Mouse (Mus musculus) limb, embryonic 14.5 days (tissue): Measurements from ENCODE around the gene Hlcs. TPM values are rescaled to one million over a fixed set of nuclear protein-coding genes. Genes with fewer than 3 reads are reported as not detected.

Source experiments
- ATAC-seq: fragments of 200-750 bp; cut with Nextera tagmentation; 2 replicates; pipeline ENCODE4 v1.8.0; 2017; ENCODE audit warnings: low read depth, moderate number of reproducible peaks, moderate TSS enrichment; ENCODE audit not compliant: low FRiP score
- DNase-seq: peaks from one replicate; pipeline ENCODE4 v3.0.0-alpha.2; 2015; ENCODE audit warnings: low spot score
- H3K27ac ChIP-seq: fragments of 300-500 bp; sonication (generic); replicated peaks from 2 replicates; pipeline ENCODE4 v1.5.1; 2014; ENCODE audit warnings: low read depth, mild to moderate bottlenecking, low read length, moderate library complexity, mixed read lengths
- H3K27me3 ChIP-seq: fragments of 300-500 bp; sonication (generic); 2 replicates; pipeline ENCODE4 v1.6.1; 2014; ENCODE audit warnings: low read length, mixed read lengths; ENCODE audit not compliant: control insufficient read depth, insufficient read depth
- H3K36me3 ChIP-seq: fragments of 300-500 bp; sonication (generic); 2 replicates; pipeline ENCODE4 v1.6.1; 2014; ENCODE audit warnings: mild to moderate bottlenecking, low read length, moderate library complexity, mixed read lengths; ENCODE audit not compliant: control insufficient read depth, insufficient read depth
- H3K4me1 ChIP-seq: fragments of 300-500 bp; sonication (generic); 2 replicates; pipeline ENCODE4 v1.6.1; 2014; ENCODE audit warnings: antibody characterized with exemption, low read length, mixed read lengths; ENCODE audit not compliant: control insufficient read depth, insufficient read depth
- H3K4me2 ChIP-seq: fragments of 300-500 bp; sonication (generic); replicated peaks from 2 replicates; pipeline ENCODE4 v1.6.1; 2014; ENCODE audit warnings: low read depth, mild to moderate bottlenecking, low read length, moderate library complexity; ENCODE audit not compliant: severe bottlenecking
- H3K4me3 ChIP-seq: fragments of 300-500 bp; sonication (generic); replicated peaks from 2 replicates; pipeline ENCODE4 v1.5.1; 2014; ENCODE audit warnings: low read length
- H3K9ac ChIP-seq: fragments of 300-500 bp; sonication (generic); 2 replicates; pipeline ENCODE4 v1.6.1; 2014; ENCODE audit warnings: mild to moderate bottlenecking, low read depth, low read length, moderate library complexity; ENCODE audit not compliant: severe bottlenecking
- H3K9me3 ChIP-seq: fragments of 300-500 bp; sonication (generic); 2 replicates; pipeline ENCODE4 v1.6.1; 2016; ENCODE audit warnings: low read length; ENCODE audit not compliant: control insufficient read depth
- POLR2A ChIP-seq: fragments of 200-500 bp; IDR thresholded peaks from 2 replicates; pipeline ENCODE4 v1.8.0; 2012; ENCODE audit warnings: inconsistent platforms, mild to moderate bottlenecking, moderate library complexity, borderline replicate concordance; ENCODE audit not compliant: insufficient read depth, insufficient read length; ENCODE audit errors: extremely low read depth
- WGBS: fragments of 180-500 bp; shearing (Covaris S2); extraction: QIAGEN DNeasy Blood & Tissue Kit; methylation state at CpG from one replicate; pipeline ENCODE4 v1.1.7; 2014; 5-methylcytosine and 5-hydroxymethylcytosine counted together
- polyA plus RNA-seq, 2 experiments: library from polyadenylated mRNA; depleted of rRNA in 1 of 2; stranded (reverse) in 1 of 2; unstranded in 1 of 2; fragments of >200 nt; fragmentation: Nextera tagmentation in 1 of 2; extraction: Ambion mirVana in 1 of 2; gene quantifications; 2 replicates each; pipeline versions ENCODE4 v1.2.1 to v1.2.3; 2012 to 2014

The Hlcs gene
- polyA plus RNA-seq, 2 experiments, result 6.3 to 7.1 TPM

DNA sequence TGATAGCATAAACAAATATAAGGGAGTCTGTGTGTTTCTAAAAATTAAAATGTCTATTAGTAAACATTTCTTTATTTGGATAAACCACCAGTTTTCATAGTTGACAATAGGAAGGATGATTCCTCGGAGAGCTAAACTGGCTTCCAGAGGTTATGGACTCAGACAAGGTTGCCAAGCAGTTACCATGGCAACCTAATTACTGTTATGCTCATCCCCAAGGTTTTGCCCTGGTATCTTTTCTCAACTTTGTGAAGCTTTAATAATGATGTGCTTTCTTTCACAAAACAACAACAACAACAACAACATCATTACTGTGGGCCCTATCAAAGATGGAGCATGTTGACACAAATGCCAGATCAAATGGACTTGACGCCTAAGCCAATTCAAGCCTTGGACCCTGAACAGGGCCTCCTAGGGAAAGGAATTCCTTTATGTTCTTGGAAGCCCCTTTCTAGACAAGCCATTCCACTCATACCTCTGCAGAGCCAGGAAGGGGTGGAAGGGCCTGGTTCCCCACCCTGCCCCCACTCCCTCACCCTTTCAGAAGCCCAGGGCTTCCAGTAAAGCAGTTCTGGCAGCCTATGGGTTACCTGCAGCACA lies 185.0 kb downstream of the Hlcs start:
- Histone ChIP-seq H3K27me3 (peaks cover 39% of the 10 kb centered on the region), H3K4me2 (no peak overlapping the region), H3K4me1 (peaks cover 22% of the 10 kb centered on the region), H3K27ac (no peak overlapping the region), H3K9ac (no peak overlapping the region), H3K9me3 (no peaks in the 10 kb centered on the region), H3K4me3 (no peak overlapping the region), H3K36me3 (no peaks in the 10 kb centered on the region)
- WGBS, result 55% methylated on average over 2 of the region's 2 CpGs
- no peak for DNase-seq
- ATAC-seq, result peak; percentile 46; the same call in 1 of the 2 replicates
- no peak for TF ChIP-seq POLR2A

- DNase-seq (no peak), ATAC-seq (no peak)
- TF ChIP-seq POLR2A, result no peak
- Histone ChIP-seq H3K27ac (no peak overlapping the region), H3K9ac (no peak overlapping the region), H3K4me2 (peak overlapping the region; percentile 93; the same call in 1 of the 2 replicates), H3K4me1 (peaks cover 23% of the 10 kb centered on the region), H3K9me3 (no peaks in the 10 kb centered on the region), H3K36me3 (no peaks in the 10 kb centered on the region), H3K27me3 (peaks cover 51% of the 10 kb centered on the region), H3K4me3 (peak overlapping the region; percentile 43; the same call in 1 of the 2 replicates)
- 41% methylated on average over 9 of the region's 9 CpGs for WGBS
Measured at GRCm38 (mm10) chr16:94126200-94126599, 187.2 kb downstream of the Hlcs start.

GRCm38 (mm10) chr16:94125172-94125981 lies 188.0 kb downstream of the Hlcs start:
- ATAC-seq (peak; percentile 32), DNase-seq (no peak)
- WGBS, result 2% methylated on average over 31 of the region's 83 CpGs
- no peak overlapping the region for H3K27ac ChIP-seq
- H3K9ac ChIP-seq, result peak overlapping the region; percentile 55
- H3K9me3 ChIP-seq, result no peaks in the 10 kb centered on the region
- H3K27me3 ChIP-seq, result peaks cover 51% of the 10 kb centered on the region
- peaks cover 23% of the 10 kb centered on the region for H3K4me1 ChIP-seq
- H3K36me3 ChIP-seq, result no peaks in the 10 kb centered on the region
- H3K4me2 ChIP-seq, result peak overlapping the region; percentile 93
- TF ChIP-seq POLR2A, result no peak
- H3K4me3 ChIP-seq, result peak overlapping the region; percentile 43

- DNase-seq (no peak), ATAC-seq (no peak)
- no peak overlapping the region for H3K27ac ChIP-seq
- WGBS, result 71% methylated on average over 11 of the region's 11 CpGs
- TF ChIP-seq POLR2A, result no peak
- H3K4me3 ChIP-seq, result no peak overlapping the region
- H3K9me3 ChIP-seq, result no peaks in the 10 kb centered on the region
- H3K9ac ChIP-seq, result no peak overlapping the region
- peaks cover 13% of the 10 kb centered on the region for H3K4me1 ChIP-seq
- H3K36me3 ChIP-seq, result no peaks in the 10 kb centered on the region
- H3K27me3 ChIP-seq, result peaks cover 54% of the 10 kb centered on the region
- no peak overlapping the region for H3K4me2 ChIP-seq
Measured at GRCm38 (mm10) chr16:94123247-94123646, 190.1 kb downstream of the Hlcs start.

- peaks cover 12% of the 10 kb centered on the region for H3K4me1 ChIP-seq
- no peak overlapping the region for H3K4me3 ChIP-seq
- DNase-seq (no peak), ATAC-seq (no peak)
- no peak overlapping the region for H3K9ac ChIP-seq
- H3K27ac ChIP-seq, result no peak overlapping the region
- no peaks in the 10 kb centered on the region for H3K36me3 ChIP-seq
- no peak for TF ChIP-seq POLR2A
- 91% methylated on average over 3 of the region's 3 CpGs for WGBS
- no peaks in the 10 kb centered on the region for H3K9me3 ChIP-seq
- peaks cover 54% of the 10 kb centered on the region for H3K27me3 ChIP-seq
- H3K4me2 ChIP-seq, result no peak overlapping the region
Measured at GRCm38 (mm10) chr16:94122347-94122746, 191.0 kb downstream of the Hlcs start.
